Mouse (Mus musculus) lung, postnatal 0 days (tissue): ENCODE data around the gene Stk38.

Experiments
- CTCF ChIP-seq: IDR thresholded peaks from 2 replicates; pipeline ENCODE4 v1.5.1; 2016; ENCODE audit warnings: antibody characterized with exemption, mild to moderate bottlenecking
- EP300 ChIP-seq: IDR thresholded peaks from 2 replicates; pipeline ENCODE4 v1.6.1; 2016; ENCODE audit warnings: antibody characterized with exemption, mild to moderate bottlenecking, control low read depth

DNA sequence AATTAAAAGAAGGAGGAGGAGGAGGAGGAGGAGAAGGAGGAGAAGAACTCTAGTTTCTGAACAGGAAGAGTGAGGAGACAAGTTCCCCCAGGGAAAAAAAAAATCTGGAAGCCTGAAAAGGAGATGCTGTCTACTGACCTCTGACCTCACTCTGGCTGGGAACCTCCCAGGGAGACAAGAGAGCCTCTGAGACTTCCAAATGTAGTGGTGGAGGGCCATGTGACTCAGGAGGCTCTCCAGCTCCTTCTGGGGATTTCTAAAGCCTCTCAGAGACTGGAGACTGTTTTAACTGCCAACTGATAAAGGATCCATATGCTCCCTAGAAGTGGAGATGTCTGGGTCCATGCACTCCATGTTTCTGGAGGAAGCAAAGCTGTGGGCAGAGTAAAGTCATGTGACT is 6.4 kb upstream of the Stk38 start:
- no peak for TF ChIP-seq CTCF
- TF ChIP-seq EP300, result no peak
